Mouse (Mus musculus) lung, embryonic 14.5 days (tissue): Measurements from ENCODE around the gene Usp34. TPM values are rescaled to one million over a fixed set of nuclear protein-coding genes. Genes with fewer than 3 reads are reported as not detected.
A peak's percentile ranks its signal among the peaks of the same experiment; 100 is the strongest.

Source experiments
- ATAC-seq: fragments of 200-750 bp; cut with Nextera tagmentation; 2 replicates; pipeline ENCODE4 v1.8.0; 2017; ENCODE audit warnings: mild to moderate bottlenecking, moderate TSS enrichment, moderate library complexity; ENCODE audit not compliant: insufficient read depth
- DNase-seq: peaks from one replicate; pipeline ENCODE4 v3.0.0-alpha.2; 2015
- H3K27ac ChIP-seq: fragments of 300-500 bp; sonication (generic); 2 replicates; pipeline ENCODE4 v1.5.1; 2014; ENCODE audit warnings: low read depth, mild to moderate bottlenecking, moderate library complexity
- H3K27me3 ChIP-seq: fragments of 300-500 bp; sonication (generic); 2 replicates; pipeline ENCODE4 v1.6.1; 2014; ENCODE audit warnings: low read length, control low read depth; ENCODE audit not compliant: insufficient read depth
- H3K36me3 ChIP-seq: fragments of 300-500 bp; sonication (generic); 2 replicates; pipeline ENCODE4 v1.6.1; 2014; ENCODE audit warnings: control low read depth; ENCODE audit not compliant: insufficient read depth
- H3K4me1 ChIP-seq: fragments of 300-500 bp; sonication (generic); 2 replicates; pipeline ENCODE4 v1.6.1; 2014; ENCODE audit warnings: antibody characterized with exemption, control low read depth; ENCODE audit not compliant: insufficient read depth
- H3K4me2 ChIP-seq: fragments of 300-500 bp; sonication (generic); 2 replicates; pipeline ENCODE4 v1.6.1; 2014; ENCODE audit warnings: mild to moderate bottlenecking
- H3K4me3 ChIP-seq: fragments of 300-500 bp; sonication (generic); 2 replicates; pipeline ENCODE4 v1.5.1; 2014; ENCODE audit warnings: low read depth, low read length
- H3K9ac ChIP-seq: fragments of 300-500 bp; sonication (generic); 2 replicates; pipeline ENCODE4 v1.6.1; 2014
- H3K9me3 ChIP-seq: fragments of 300-500 bp; sonication (generic); 2 replicates; pipeline ENCODE4 v1.6.1; 2016; ENCODE audit warnings: low read depth, low read length, control low read depth
- CTCF ChIP-seq: IDR thresholded peaks from 2 replicates; pipeline ENCODE4 v1.5.1; 2016; ENCODE audit warnings: antibody characterized with exemption, low read depth
- WGBS: fragments of 180-500 bp; shearing (Covaris S2); extraction: QIAGEN DNeasy Blood & Tissue Kit; methylation state at CpG from one replicate; pipeline ENCODE4 v1.1.7; 2014; 5-methylcytosine and 5-hydroxymethylcytosine counted together
- polyA plus RNA-seq: library from polyadenylated mRNA; unstranded; fragments of >200 nt; fragmentation: Nextera tagmentation; extraction: Ambion mirVana; gene quantifications from 2 replicates; pipeline ENCODE4 v1.2.1, GENCODE M21; 2014

Gene Usp34
- 37.2 and 40.7 TPM in 2 replicates for polyA plus RNA-seq

DNA sequence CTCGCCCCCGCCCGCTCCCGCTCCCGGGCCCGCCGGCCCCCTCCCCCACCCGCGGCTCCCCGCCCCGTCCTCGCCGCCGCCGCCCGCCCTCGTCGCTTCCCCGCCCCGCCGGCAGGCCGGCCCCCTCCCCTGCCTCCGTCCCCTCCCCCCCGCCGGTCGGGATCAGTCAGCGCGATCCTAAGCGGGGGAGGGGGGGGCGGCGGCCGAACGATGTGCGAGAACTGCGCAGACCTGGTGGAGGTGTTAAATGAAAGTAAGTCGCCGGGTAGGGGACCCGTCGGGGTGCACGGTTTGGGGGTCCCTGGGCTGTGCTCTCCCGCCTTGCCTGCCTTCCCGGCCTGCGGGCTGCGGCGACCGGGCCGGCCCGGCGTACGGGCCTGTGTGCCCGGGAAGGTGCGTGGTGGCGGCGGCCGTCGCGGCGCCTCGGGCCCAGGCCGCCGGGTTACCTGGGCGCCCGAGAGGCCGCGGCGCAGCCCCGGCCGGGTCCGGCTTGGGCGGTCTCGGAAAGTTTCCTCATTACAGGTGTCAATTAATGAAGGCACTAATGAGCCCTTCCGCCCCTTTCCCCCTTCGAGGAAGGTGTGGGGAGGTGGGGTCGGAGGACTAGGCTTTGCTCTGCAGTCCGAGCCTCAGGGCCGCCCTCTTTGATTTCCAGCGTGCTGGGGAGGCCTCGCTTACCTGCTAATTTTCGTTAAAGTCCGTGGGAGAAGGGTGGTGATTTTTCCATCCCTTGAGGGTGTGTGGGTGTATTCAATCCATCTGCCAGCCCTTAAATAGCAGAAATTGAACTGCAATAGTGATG, at the start of gene Usp34:
Gene Usp34, plus strand, starts transcription at position 132 of the 802 bp plus-strand sequence.
- Histone ChIP-seq H3K36me3 (peaks cover 8% of the 10 kb centered on the region; the same call in 1 of the 2 replicates), H3K4me1 (peaks cover 3% of the 10 kb centered on the region; the same call in 1 of the 2 replicates), H3K27me3 (no peaks in the 10 kb centered on the region), H3K27ac (peak within 1 kb of the TSS; percentile 99), H3K4me2 (peak within 1 kb of the TSS; percentile 66), H3K4me3 (peak within 1 kb of the TSS; percentile 95), H3K9me3 (no peaks in the 10 kb centered on the region), H3K9ac (peak within 1 kb of the TSS; percentile 96)
- DNase-seq (peak; percentile 60), ATAC-seq (peak; percentile 56)
- TF ChIP-seq CTCF = no peak
- under 1% methylated on average over 50 of the region's 80 CpGs for WGBS

DNA sequence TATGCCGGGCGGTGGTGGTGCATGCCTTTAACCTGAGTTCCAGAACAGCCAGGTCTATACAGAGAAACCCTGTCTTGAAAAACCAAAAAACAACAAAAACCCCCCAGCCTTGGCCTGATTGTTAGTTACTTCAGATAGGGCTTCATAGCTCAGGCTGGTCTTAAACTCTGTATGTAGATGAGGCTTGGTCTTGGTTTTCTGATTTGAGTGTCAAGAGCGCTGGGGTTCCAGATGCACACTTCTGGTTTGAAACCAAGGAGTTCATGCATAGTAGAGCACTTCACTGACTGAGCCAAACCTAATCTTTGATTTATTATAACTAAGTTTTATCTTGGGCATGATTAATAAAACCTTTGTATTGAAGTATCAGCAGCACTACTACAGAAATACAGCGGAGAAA, 47.6 kb upstream of the Usp34 start:
- peaks cover 27% of the 10 kb centered on the region for H3K36me3 ChIP-seq
- no peak for TF ChIP-seq CTCF
- peak overlapping the region; percentile 99 for H3K4me3 ChIP-seq
- WGBS = 75% methylated on average over 4 of the region's 4 CpGs
- no peak overlapping the region for H3K9ac ChIP-seq
- DNase-seq (no peak), ATAC-seq (no peak)
- H3K4me1 ChIP-seq = peaks cover 8% of the 10 kb centered on the region
- no peaks in the 10 kb centered on the region for H3K27me3 ChIP-seq
- no peak overlapping the region for H3K27ac ChIP-seq
- peak overlapping the region; percentile 94 for H3K4me2 ChIP-seq
- no peaks in the 10 kb centered on the region for H3K9me3 ChIP-seq

DNA sequence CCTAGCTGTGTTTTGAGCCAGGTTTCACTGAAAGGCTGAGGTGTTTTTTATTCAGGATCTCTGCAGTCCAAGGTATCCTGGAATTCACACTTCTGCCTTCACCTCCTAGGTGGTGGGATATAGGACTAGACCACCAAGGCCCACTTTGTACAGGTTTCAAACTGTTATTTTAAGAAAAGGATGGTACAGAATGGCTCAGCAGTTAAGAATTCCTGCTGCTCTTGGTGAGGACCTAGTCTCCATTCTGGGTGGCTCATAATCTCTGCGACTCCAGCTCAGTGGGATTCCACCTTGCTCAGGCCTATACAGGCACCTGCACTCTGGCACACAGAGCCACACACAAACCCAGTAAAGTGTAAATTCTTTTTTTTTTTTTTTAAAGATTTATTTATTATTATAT, 47.2 kb upstream of the Usp34 start:
- Histone ChIP-seq H3K9ac (no peak overlapping the region), H3K4me3 (no peak overlapping the region), H3K27me3 (no peaks in the 10 kb centered on the region), H3K36me3 (peaks cover 31% of the 10 kb centered on the region), H3K9me3 (no peaks in the 10 kb centered on the region), H3K27ac (no peak overlapping the region), H3K4me2 (peak overlapping the region; percentile 94), H3K4me1 (peaks cover 8% of the 10 kb centered on the region)
- no peak for ATAC-seq
- TF ChIP-seq CTCF = no peak
- DNase-seq = no peak
- WGBS = 73% methylated on average over 1 of the region's 1 CpGs

DNA sequence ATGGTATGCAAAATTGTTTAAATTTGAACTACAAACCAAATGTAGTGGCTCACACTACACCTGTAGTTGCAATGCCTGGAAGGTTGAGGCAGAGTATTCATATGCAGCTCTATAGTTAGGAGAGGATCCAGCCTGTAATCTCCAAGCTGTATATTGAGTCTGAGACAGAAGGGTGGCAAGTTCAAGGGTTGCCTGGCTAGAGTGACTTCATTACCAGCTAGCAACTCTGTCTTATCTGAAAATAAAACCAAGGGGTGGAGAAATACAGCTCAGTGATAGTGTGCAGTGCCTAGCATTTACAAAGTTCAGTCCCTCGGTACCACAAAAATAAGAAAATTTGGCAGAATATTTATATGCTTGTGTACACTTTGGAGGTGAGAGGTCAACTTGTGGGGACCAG, 46.5 kb upstream of the Usp34 start:
- WGBS = 84% methylated on average over 1 of the region's 1 CpGs
- TF ChIP-seq CTCF = no peak
- DNase-seq = no peak

DNA sequence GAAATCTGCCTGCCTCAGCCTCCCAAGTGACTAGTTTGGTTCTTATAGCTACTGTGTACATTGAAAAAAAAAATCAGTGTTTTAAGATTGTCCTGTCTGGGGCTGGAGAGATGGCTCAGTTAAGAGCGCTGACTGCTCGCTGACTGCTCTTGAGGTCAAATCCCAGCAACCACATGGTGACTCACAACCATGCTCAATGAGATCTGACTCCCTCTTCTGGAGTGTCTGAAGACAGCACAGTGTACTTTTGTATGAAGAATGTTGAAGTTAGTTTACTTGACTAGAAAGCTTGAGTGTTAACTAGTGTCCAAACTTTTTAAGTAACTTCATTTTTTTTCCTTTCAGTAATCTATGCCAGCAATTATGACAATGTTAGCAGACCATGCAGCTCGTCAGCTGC, 45.2 kb upstream of the Usp34 start:
- ATAC-seq (no peak), DNase-seq (peak; percentile 12)
- 0 out of 2 replicates have a peak, but pooled peaks have one; percentile 14 for TF ChIP-seq CTCF
- Histone ChIP-seq H3K4me2 (no peak overlapping the region), H3K9me3 (no peaks in the 10 kb centered on the region), H3K27ac (no peak overlapping the region), H3K4me1 (peaks cover 8% of the 10 kb centered on the region), H3K4me3 (no peak overlapping the region), H3K36me3 (peaks cover 51% of the 10 kb centered on the region), H3K9ac (no peak overlapping the region), H3K27me3 (no peaks in the 10 kb centered on the region)
- 62% methylated on average over 3 of the region's 3 CpGs for WGBS

More for the DNA sequence above, 46.5 kb upstream of the Usp34 start:
- Histone ChIP-seq H3K4me1 (peaks cover 8% of the 10 kb centered on the region), H3K27me3 (no peaks in the 10 kb centered on the region), H3K27ac (no peak overlapping the region), H3K4me2 (peak overlapping the region; percentile 4; the same call in 1 of the 2 replicates), H3K9me3 (no peaks in the 10 kb centered on the region), H3K36me3 (peaks cover 38% of the 10 kb centered on the region), H3K4me3 (no peak overlapping the region), H3K9ac (no peak overlapping the region)
- no peak for ATAC-seq

DNA sequence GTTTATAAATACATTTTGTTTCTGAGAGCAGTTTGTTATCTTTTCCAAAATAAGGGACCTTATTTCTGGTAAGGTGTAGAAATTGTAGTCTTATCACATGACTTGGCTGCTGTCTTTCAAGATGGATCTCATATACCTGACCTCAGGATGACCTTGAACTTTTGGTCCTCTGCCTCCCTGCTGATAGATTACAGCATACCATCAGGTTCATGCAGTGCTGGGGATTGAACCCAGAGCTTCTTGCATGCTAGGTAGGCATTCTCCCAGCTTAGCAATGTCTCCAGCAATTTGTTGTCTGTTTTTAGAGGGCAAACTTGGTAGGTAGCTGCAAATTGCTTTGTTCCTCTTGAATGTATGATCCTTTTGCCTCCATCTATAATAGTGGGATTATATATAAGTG, 41.7 kb upstream of the Usp34 start:
- no peaks in the 10 kb centered on the region for H3K9me3 ChIP-seq
- H3K4me2 ChIP-seq = no peak overlapping the region
- H3K4me3 ChIP-seq = no peak overlapping the region
- ATAC-seq (no peak), DNase-seq (no peak)
- no peak overlapping the region for H3K9ac ChIP-seq
- no peak overlapping the region for H3K27ac ChIP-seq
- no peaks in the 10 kb centered on the region for H3K27me3 ChIP-seq
- no peak for TF ChIP-seq CTCF
- H3K36me3 ChIP-seq = peaks cover 72% of the 10 kb centered on the region
- no peaks in the 10 kb centered on the region for H3K4me1 ChIP-seq
